Mouse (Mus musculus): ENCODE measurements at regions not wholly inside any gene's neighbourhood (a gene's known extent, or its start where the extent isn't known, plus 50 kb on each side); places are given as distances from the start of the nearest gene placed in this dataset.

GRCm38 (mm10) chrX:38710660-38711264 lies 61.7 kb upstream of the 6030498E09Rik start:
- POLR2A ChIA-PET = no interaction called here

GRCm38 (mm10) chrX:38711442-38712258 lies 60.8 kb upstream of the 6030498E09Rik start:
- POLR2A ChIA-PET = interaction anchor here in 1 of 4 experiments (0.6 kb wide), 1 partner anchor 581 kb away, joined by 4 read pairs; no protein-coding TSS in a partner anchor
- CTCF ChIA-PET = no interaction called here

More at GRCm38 (mm10) chrX:38710660-38711264, 61.7 kb upstream of the 6030498E09Rik start:
- CTCF ChIA-PET = no interaction called here

Data from embryonic stem cell, embryonic (primary cell).